Mouse (Mus musculus) forebrain, embryonic 14.5 days (tissue): ENCODE results near the gene Gm28510. TPM values are rescaled to one million over a fixed set of nuclear protein-coding genes. Genes with fewer than 3 reads are reported as not detected.
"Not testable (repeated sequence)": the region's sequence is repeated elsewhere in the genome, so short reads cannot be mapped to it uniquely, and the experiment has no call there.

Experiments
- ATAC-seq: fragments of 200-750 bp; cut with Nextera tagmentation; 2 replicates; pipeline ENCODE4 v1.8.0; 2017; ENCODE audit warnings: mild to moderate bottlenecking, moderate library complexity
- DNase-seq: peaks from one replicate; pipeline ENCODE4 v3.0.0-alpha.2; 2015; ENCODE audit warnings: low spot score
- H3K27ac ChIP-seq: fragments of 300-500 bp; sonication (generic); 2 replicates; pipeline ENCODE4 v1.5.1; 2014; ENCODE audit warnings: low read depth, mild to moderate bottlenecking, control low read depth, low read length, moderate library complexity
- H3K27me3 ChIP-seq: fragments of 300-500 bp; sonication (generic); replicated peaks from 2 replicates; pipeline ENCODE4 v1.6.1; 2014; ENCODE audit warnings: low read length, control low read depth, mixed read lengths; ENCODE audit not compliant: control insufficient read depth, insufficient read depth
- H3K36me3 ChIP-seq: fragments of 300-500 bp; sonication (generic); 2 replicates; pipeline ENCODE4 v1.6.1; 2014; ENCODE audit warnings: low read length, control low read depth; ENCODE audit not compliant: control insufficient read depth, insufficient read depth
- H3K4me1 ChIP-seq: fragments of 300-500 bp; sonication (generic); 2 replicates; pipeline ENCODE4 v1.6.1; 2014; ENCODE audit warnings: antibody characterized with exemption, low read length, control low read depth; ENCODE audit not compliant: control insufficient read depth, insufficient read depth
- H3K4me2 ChIP-seq: fragments of 300-500 bp; sonication (generic); 2 replicates; pipeline ENCODE4 v1.6.1; 2014; ENCODE audit warnings: mild to moderate bottlenecking, control low read depth, low read length
- H3K4me3 ChIP-seq: fragments of 300-500 bp; sonication (generic); 2 replicates; pipeline ENCODE4 v1.5.1; 2014; ENCODE audit warnings: low read depth, low read length, control low read depth
- H3K9ac ChIP-seq: fragments of 300-500 bp; sonication (generic); 2 replicates; pipeline ENCODE4 v1.6.1; 2014; ENCODE audit warnings: mild to moderate bottlenecking, low read length, control low read depth, moderate library complexity
- H3K9me3 ChIP-seq: fragments of 300-500 bp; sonication (generic); replicated peaks from 2 replicates; pipeline ENCODE4 v1.6.1; 2016; ENCODE audit warnings: low read length, control low read depth, mixed read lengths; ENCODE audit not compliant: control insufficient read depth
- WGBS: fragments of 180-500 bp; shearing (Covaris S2); extraction: QIAGEN DNeasy Blood & Tissue Kit; methylation state at CpG from one replicate; pipeline ENCODE4 v1.1.7; 2014; 5-methylcytosine and 5-hydroxymethylcytosine counted together
- polyA plus RNA-seq: library from polyadenylated mRNA; unstranded; fragments of >200 nt; fragmentation: Nextera tagmentation; extraction: Ambion mirVana; gene quantifications from 2 replicates; pipeline ENCODE4 v1.2.1, GENCODE M21; 2014

The Gm28510 gene
- polyA plus RNA-seq, result not detected in 2 replicates

DNA sequence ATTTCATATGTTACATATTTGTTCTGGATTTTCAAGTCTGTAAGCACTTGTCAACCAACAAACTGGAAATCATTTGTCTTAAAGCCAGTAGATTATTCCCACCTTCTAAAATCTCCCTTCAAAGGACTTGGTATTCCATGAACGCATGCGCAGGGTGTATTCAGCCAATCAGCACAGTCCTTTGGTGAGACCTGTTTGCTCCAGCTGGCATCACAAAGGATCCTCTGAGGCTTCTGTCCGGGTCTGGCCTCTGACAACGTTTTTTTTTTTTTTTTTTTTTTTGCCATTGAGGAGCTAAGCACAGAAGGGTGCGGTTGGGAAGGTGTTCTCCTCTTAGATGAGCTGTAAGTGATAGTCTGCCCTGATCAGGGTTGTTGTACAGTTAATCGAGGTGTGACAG is at the start of gene Gm28510:
Gm28510 (plus strand) TSS at position 301 of the 400 bp plus-strand sequence.
- not testable (repeated sequence) for H3K27me3 ChIP-seq, H3K4me1 ChIP-seq, H3K4me2 ChIP-seq, H3K9me3 ChIP-seq, H3K9ac ChIP-seq, H3K4me3 ChIP-seq, H3K27ac ChIP-seq, DNase-seq, ATAC-seq, H3K36me3 ChIP-seq
- no CpG with 5 or more reads among the region's 6 CpGs for WGBS

Other genes starting within 250 kb of the Gm28510 start
- gene Gm20834, start 88.1 kb upstream of the Gm28510 start, polyA plus RNA-seq, result not detected in 2 replicates
- not detected in 2 replicates for gene Gm20737, start 123.3 kb downstream of the Gm28510 start, polyA plus RNA-seq
- gene Gm21775, start 140.7 kb downstream of the Gm28510 start, polyA plus RNA-seq, result not detected in 2 replicates
- gene Gm21900, start 203.6 kb downstream of the Gm28510 start, polyA plus RNA-seq, result not detected in 2 replicates